Mouse (Mus musculus) megakaryocyte, adult 5-6 weeks (primary cell): ENCODE results near the gene Gm3138. TPM values are rescaled to one million over a fixed set of nuclear protein-coding genes. Genes with fewer than 3 reads are reported as not detected.
"Not testable (repeated sequence)": the region's sequence is repeated elsewhere in the genome, so short reads cannot be mapped to it uniquely, and the experiment has no call there.

Experiments
- ATAC-seq: 2 replicates; pipeline ENCODE4 v1.8.0; 2016; ENCODE audit warnings: mild to moderate bottlenecking, inconsistent platforms; ENCODE audit not compliant: poor library complexity, severe bottlenecking
- total RNA-seq, 2 experiments: library from RNA; stranded (forward) in 1 of 2; stranded (reverse) in 1 of 2; fragments of 153-499, 151-499 nt in 1 of 2; fragments of 221-1000, 200-1000 nt in 1 of 2; gene quantifications; 2 replicates each; pipeline versions ENCODE4 v1.2.3 to v1.2.4; 2015 to 2017

Gene Gm3138
- total RNA-seq (2015) (not detected in 2 replicates), total RNA-seq (2017) (not detected in 2 replicates)

DNA sequence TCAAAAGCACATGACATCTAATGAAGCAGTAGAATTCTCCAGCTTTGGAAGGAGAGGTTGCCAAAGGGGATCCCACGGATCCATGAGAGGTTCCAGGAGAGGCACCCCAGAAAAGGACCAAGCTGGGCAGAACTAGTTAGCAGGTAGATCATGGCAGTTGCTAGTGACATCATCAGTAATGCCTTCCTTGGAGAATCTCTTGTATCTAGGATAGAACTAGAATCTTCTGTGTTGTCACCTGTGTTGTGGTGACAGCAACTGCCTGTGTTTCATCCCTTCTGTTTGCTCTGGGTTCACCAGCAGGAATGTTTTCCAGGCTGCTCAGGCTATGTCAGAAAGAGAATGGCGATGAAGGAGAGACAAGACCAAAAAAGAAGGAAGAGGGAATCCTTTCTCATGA lies at the start of gene Gm3138:
Gm3138 (plus strand) TSS at position 301 of the 400 bp plus-strand sequence.
- ATAC-seq: not testable (repeated sequence)

DNA sequence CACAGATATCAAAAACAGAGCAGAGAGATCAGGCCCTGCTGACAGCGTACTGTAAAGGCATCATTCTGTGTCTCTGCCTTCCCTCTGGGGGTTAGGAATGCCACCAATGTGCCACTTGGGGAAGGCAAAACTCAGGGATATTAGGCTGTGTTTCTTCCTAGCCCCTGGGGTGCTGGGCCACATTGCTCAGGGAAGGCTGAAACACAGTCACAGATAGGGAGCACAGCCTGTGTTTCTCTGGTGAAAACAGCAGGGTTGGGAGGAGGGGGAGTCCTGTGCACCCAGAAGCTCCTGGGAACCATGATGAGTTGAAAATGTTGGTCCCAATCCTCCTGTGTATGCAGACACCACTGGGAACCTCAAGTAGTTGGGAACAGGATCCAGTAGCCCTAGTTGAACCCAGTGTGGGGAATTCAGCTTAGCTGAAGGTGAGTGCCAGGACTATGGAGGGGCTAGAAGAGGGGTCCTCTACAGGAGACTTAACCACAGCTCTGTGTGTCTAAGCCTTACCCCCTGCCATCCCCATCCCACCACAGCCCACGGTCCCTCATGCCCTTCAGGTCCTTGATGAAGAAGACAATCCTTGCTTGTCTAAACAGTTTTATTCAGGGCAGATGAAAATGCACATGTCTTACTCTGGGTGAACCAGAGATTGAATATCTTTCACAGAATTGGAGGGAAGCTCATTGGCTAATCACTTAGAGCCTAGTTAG lies 20.0 kb downstream of the Gm3138 start:
- ATAC-seq: not testable (repeated sequence)

DNA sequence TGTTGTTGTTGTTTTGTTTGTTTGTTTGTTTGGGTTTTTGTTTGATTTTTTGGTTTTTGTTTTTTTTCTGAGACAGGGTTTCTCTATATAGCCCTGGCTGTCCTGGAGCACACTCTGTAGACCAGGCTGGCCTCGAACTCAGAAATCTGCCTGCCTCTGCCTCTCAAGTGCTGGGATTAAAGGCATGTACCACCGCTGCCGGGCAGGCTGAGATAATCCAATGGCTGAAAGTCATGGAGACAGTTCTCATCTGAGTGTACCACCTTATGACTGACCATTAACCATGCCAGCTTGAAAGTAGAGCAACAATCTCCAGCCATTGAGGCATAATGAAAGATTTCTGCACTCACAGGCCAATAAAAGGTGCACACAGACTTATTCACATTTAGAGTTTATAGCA lies 30.4 kb downstream of the Gm3138 start:
- not testable (repeated sequence) for ATAC-seq

Other genes starting within 250 kb of the Gm3138 start
- gene Gm5796, start 225.7 kb upstream of the Gm3138 start, total RNA-seq (2015): not detected in 2 replicates
- gene Gm5796, start 225.7 kb upstream of the Gm3138 start, total RNA-seq (2017): not detected in 2 replicates
- not detected in 2 replicates for gene Gm3115, start 165.5 kb upstream of the Gm3138 start, total RNA-seq (2015)
- not detected in 2 replicates for gene Gm3115, start 165.5 kb upstream of the Gm3138 start, total RNA-seq (2017)
- gene Gm8108, start 139.1 kb upstream of the Gm3138 start, total RNA-seq (2015): not detected in 2 replicates
- gene Gm8108, start 139.1 kb upstream of the Gm3138 start, total RNA-seq (2017): not detected in 2 replicates
- not detected in 2 replicates for gene Gm3127, start 84.6 kb upstream of the Gm3138 start, total RNA-seq (2015)
- gene Gm3127, start 84.6 kb upstream of the Gm3138 start, total RNA-seq (2017): not detected in 2 replicates
- gene Gm2974, start 67.1 kb upstream of the Gm3138 start, total RNA-seq (2015): not detected in 2 replicates
- not detected in 2 replicates for gene Gm2974, start 67.1 kb upstream of the Gm3138 start, total RNA-seq (2017)
- gene Gm3149, start 67.7 kb downstream of the Gm3138 start, total RNA-seq (2015): not detected in 2 replicates
- gene Gm3149, start 67.7 kb downstream of the Gm3138 start, total RNA-seq (2017): not detected in 2 replicates
- not detected in 2 replicates for gene 2610042L04Rik, start 85.1 kb downstream of the Gm3138 start, total RNA-seq (2015)
- gene 2610042L04Rik, start 85.1 kb downstream of the Gm3138 start, total RNA-seq (2017): not detected in 2 replicates
- gene Gm3159, start 147.9 kb downstream of the Gm3138 start, total RNA-seq (2015): not detected in 2 replicates
- not detected in 2 replicates for gene Gm3159, start 147.9 kb downstream of the Gm3138 start, total RNA-seq (2017)
- not detected in 2 replicates for gene Gm3164, start 165.8 kb downstream of the Gm3138 start, total RNA-seq (2015)
- gene Gm3164, start 165.8 kb downstream of the Gm3138 start, total RNA-seq (2017): not detected in 2 replicates
- not detected in 2 replicates for gene Gm3173, start 181.4 kb downstream of the Gm3138 start, total RNA-seq (2015)
- not detected in 2 replicates for gene Gm3173, start 181.4 kb downstream of the Gm3138 start, total RNA-seq (2017)
- gene Gm3182, start 232.1 kb downstream of the Gm3138 start, total RNA-seq (2015): not detected in 2 replicates
- gene Gm3182, start 232.1 kb downstream of the Gm3138 start, total RNA-seq (2017): not detected in 2 replicates